In the genomic region with DNA sequence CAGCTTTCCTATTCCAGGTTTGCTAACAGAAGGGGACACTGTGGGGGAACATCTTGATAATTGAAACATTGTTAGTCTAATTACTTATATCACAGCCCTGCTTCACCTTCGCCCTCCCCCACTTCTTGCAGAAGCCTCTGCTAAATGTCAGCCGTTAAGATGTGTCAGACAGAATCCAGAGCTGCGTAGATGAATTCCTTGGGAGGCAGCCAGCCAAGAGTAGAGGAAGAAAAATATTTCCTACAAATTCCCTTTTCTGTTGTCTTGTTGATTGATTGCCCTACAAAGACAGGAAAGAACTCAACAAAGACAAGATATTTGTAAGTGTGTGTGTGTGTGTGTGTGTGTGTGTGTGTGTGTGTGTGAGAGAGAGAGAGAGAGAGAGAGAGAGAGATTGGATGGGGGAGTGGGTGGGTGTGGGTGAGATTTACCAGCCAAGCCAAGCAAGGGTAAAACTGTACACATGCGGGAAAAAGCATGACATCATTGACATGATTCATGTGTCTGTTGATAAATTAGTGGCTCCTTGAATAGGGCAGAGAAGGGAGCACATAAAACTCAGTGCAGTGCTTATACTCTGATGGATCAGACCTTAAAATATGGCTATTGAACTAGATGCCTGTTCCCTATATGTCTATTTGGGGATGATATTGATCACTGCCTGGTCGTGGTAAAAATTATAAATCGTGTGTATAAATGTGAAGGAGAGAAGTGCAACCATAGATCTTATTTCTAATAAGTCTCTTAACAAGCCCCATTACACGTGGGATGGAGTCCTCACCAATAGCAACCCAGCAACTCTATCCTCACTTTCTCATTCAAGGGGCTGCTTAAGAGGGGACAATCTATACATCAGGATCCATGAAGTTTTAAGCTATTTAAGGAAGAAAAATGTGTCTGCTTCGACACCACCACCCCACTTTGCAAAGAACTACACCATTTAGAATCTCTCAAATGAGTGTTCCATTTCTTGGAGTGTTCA, we compare ENCODE assay signal across 8 mouse cellular contexts.
A peak's percentile ranks its signal among the peaks of the same experiment; 100 is the strongest.
DNase-seq lines count a peak whose midpoint lies in the region; ATAC-seq and TF ChIP-seq lines count a peak whose summit lies in the region.

No protein-coding gene starts in this region.

- no peaks in the 10 kb centered on the region for H3K36me3 ChIP-seq in hindbrain, embryonic 11.5 days (ENCODE audit: control insufficient read depth, insufficient read depth, low read length)
- no peaks in the 10 kb centered on the region for H3K36me3 ChIP-seq in hindbrain, embryonic 16.5 days (ENCODE audit: control insufficient read depth, insufficient read depth, low read length)
- H3K36me3 ChIP-seq in heart, embryonic 14.5 days (ENCODE audit: control insufficient read depth, insufficient read depth, low read length): no peaks in the 10 kb centered on the region
- H3K36me3 ChIP-seq in lung, postnatal 0 days (ENCODE audit: insufficient read depth, low read length): no peaks in the 10 kb centered on the region

- peak; percentile 60 for TF ChIP-seq EP300 in lung, postnatal 0 days (IDR thresholded peaks at IDR 0.05)

- DNase-seq in hindbrain, embryonic 11.5 days (ENCODE audit: low spot score): no peak
- peak; percentile 53 for DNase-seq in adrenal gland, adult 2 months
- peak; percentile 66 for DNase-seq in lung, postnatal 0 days (ENCODE audit: low spot score)
- DNase-seq in thymus, postnatal 4 days: no peak

- H3K27ac ChIP-seq in hindbrain, embryonic 11.5 days (ENCODE audit: low read depth, low read length): no peak overlapping the region
- no peak overlapping the region for H3K27ac ChIP-seq in hindbrain, embryonic 16.5 days (ENCODE audit: low read depth, low read length)
- H3K27ac ChIP-seq in heart, embryonic 14.5 days (replicated peaks in 1 of 2; ENCODE audit: control insufficient read depth in 1 of 2, insufficient read depth in 1 of 2, low read depth in 2 of 2, low read length in 2 of 2): peak overlapping the region; percentile 77 to 85
- no peak overlapping the region for H3K27ac ChIP-seq in lung, postnatal 0 days (ENCODE audit: low read length)

- no peaks in the 10 kb centered on the region for H3K9me3 ChIP-seq in hindbrain, embryonic 11.5 days (ENCODE audit: control insufficient read depth, low read length)
- no peaks in the 10 kb centered on the region for H3K9me3 ChIP-seq in hindbrain, embryonic 16.5 days (ENCODE audit: control insufficient read depth, low read length)
- no peaks in the 10 kb centered on the region for H3K9me3 ChIP-seq in heart, embryonic 14.5 days (ENCODE audit: control insufficient read depth, low read length)
- H3K9me3 ChIP-seq in lung, postnatal 0 days (ENCODE audit: low read length): no peaks in the 10 kb centered on the region

- H3K27me3 ChIP-seq in hindbrain, embryonic 11.5 days (ENCODE audit: control insufficient read depth, insufficient read depth, low read length): no peaks in the 10 kb centered on the region
- H3K27me3 ChIP-seq in hindbrain, embryonic 16.5 days (replicated peaks; ENCODE audit: control insufficient read depth, insufficient read depth, low read length): no peaks in the 10 kb centered on the region
- no peaks in the 10 kb centered on the region for H3K27me3 ChIP-seq in heart, embryonic 14.5 days (ENCODE audit: control insufficient read depth, insufficient read depth, low read length)
- no peaks in the 10 kb centered on the region for H3K27me3 ChIP-seq in lung, postnatal 0 days (replicated peaks; ENCODE audit: insufficient read depth, low read length)

- TF ChIP-seq CTCF in lung, postnatal 0 days (IDR thresholded peaks at IDR 0.05): no peak

- H3K4me1 ChIP-seq in hindbrain, embryonic 11.5 days (replicated peaks; ENCODE audit: control insufficient read depth, insufficient read depth, low read length): no peaks in the 10 kb centered on the region
- H3K4me1 ChIP-seq in hindbrain, embryonic 16.5 days (ENCODE audit: control insufficient read depth, insufficient read depth, low read depth, low read length): no peaks in the 10 kb centered on the region
- H3K4me1 ChIP-seq in heart, embryonic 14.5 days (ENCODE audit: control insufficient read depth in 2 of 2, insufficient read depth in 2 of 2, low read length in 2 of 2): peaks cover 5 to 18% of the 10 kb centered on the region in 2 experiments; a peak in 3 of 4 replicates
- H3K4me1 ChIP-seq in lung, postnatal 0 days (ENCODE audit: insufficient read depth, low read depth, low read length): no peaks in the 10 kb centered on the region

- no peak overlapping the region for H3K4me3 ChIP-seq in hindbrain, embryonic 11.5 days (ENCODE audit: low read depth, low read length)
- H3K4me3 ChIP-seq in hindbrain, embryonic 16.5 days (ENCODE audit: low read length): no peak overlapping the region
- H3K4me3 ChIP-seq in heart, embryonic 14.5 days (ENCODE audit: control insufficient read depth in 1 of 2, insufficient read depth in 1 of 2, low read depth in 1 of 2, low read length in 2 of 2): no peak overlapping the region
- no peak overlapping the region for H3K4me3 ChIP-seq in lung, postnatal 0 days (ENCODE audit: low read depth, low read length)

- no peak overlapping the region for H3K4me2 ChIP-seq in hindbrain, embryonic 11.5 days (replicated peaks; ENCODE audit: low read depth, low read length)
- no peak overlapping the region for H3K4me2 ChIP-seq in hindbrain, embryonic 16.5 days (ENCODE audit: low read length)
- H3K4me2 ChIP-seq in heart, embryonic 14.5 days (ENCODE audit: low read length): no peak overlapping the region
- H3K4me2 ChIP-seq in lung, postnatal 0 days (replicated peaks; ENCODE audit: low read depth, low read length): no peak overlapping the region

- 66% methylated on average over 8 of the region's 8 CpGs for WGBS in hindbrain, embryonic 11.5 days
- 52% methylated on average over 8 of the region's 8 CpGs for WGBS in hindbrain, embryonic 16.5 days
- 34% methylated on average over 8 of the region's 8 CpGs for WGBS in heart, embryonic 14.5 days
- 42% methylated on average over 8 of the region's 8 CpGs for WGBS in lung, postnatal 0 days

- no peak overlapping the region for H3K9ac ChIP-seq in hindbrain, embryonic 11.5 days (ENCODE audit: low read depth, low read length)
- no peak overlapping the region for H3K9ac ChIP-seq in hindbrain, embryonic 16.5 days (ENCODE audit: low read depth, low read length)
- no peak overlapping the region for H3K9ac ChIP-seq in heart, embryonic 14.5 days (ENCODE audit: low read length)
- H3K9ac ChIP-seq in lung, postnatal 0 days (replicated peaks; ENCODE audit: low read depth): no peak overlapping the region

- peak; percentile 36 for ATAC-seq in hindbrain, embryonic 11.5 days (ENCODE audit: low FRiP score)
- no peak for ATAC-seq in hindbrain, embryonic 16.5 days
- peak; percentile 76 for ATAC-seq in heart, embryonic 14.5 days (ENCODE audit: insufficient number of reproducible peaks, insufficient read depth, low FRiP score, low read depth)
- ATAC-seq in lung, postnatal 0 days: peak; percentile 62
- ATAC-seq in granulocyte monocyte progenitor cell, adult 5-6 weeks (replicated peaks; ENCODE audit: poor library complexity, severe bottlenecking): no peak
- no peak for ATAC-seq in activated CD4-positive, CD25-positive, alpha-beta regulatory T cell, adult 4 months

Comparison
In these comparisons a context has a peak if more than half of its experiments do, and no peak if none do; other contexts are left out.
1. ATAC-seq: peak in hindbrain, embryonic 11.5 days (single experiment), heart, embryonic 14.5 days (single experiment) and lung, postnatal 0 days (single experiment); none in hindbrain, embryonic 16.5 days (single experiment), granulocyte monocyte progenitor cell, adult 5-6 weeks (single experiment) and activated CD4-positive, CD25-positive, alpha-beta regulatory T cell, adult 4 months (single experiment).
2. DNase-seq: peak in adrenal gland, adult 2 months (single experiment) and lung, postnatal 0 days (single experiment); none in hindbrain, embryonic 11.5 days (single experiment) and thymus, postnatal 4 days (single experiment).
3. H3K27ac ChIP-seq: peak in heart, embryonic 14.5 days (2 of 2); none in hindbrain, embryonic 11.5 days (single experiment), hindbrain, embryonic 16.5 days (single experiment) and lung, postnatal 0 days (single experiment).